Comparison of ENCODE assay signal across 8 mouse cellular contexts in genomic region chr7:99562478-99562877, GRCm38 (mm10). TPM values are rescaled to one million over a fixed set of nuclear protein-coding genes. Genes with fewer than 3 reads are reported as not detected.
DNase-seq lines count a peak whose midpoint lies in the region; ATAC-seq lines count a peak whose summit lies in the region.

No protein-coding gene starts in this region.

- H3K4me1 ChIP-seq in heart, embryonic 10.5 days = peaks cover 77% of the 10 kb centered on the region
- H3K4me1 ChIP-seq in embryonic facial prominence, embryonic 10.5 days = peaks cover 76% of the 10 kb centered on the region
- peaks cover 73% of the 10 kb centered on the region for H3K4me1 ChIP-seq in liver, embryonic 12.5 days

- H3K36me3 ChIP-seq in heart, embryonic 10.5 days = no peaks in the 10 kb centered on the region
- peaks cover 2% of the 10 kb centered on the region; the same call in 1 of the 2 replicates for H3K36me3 ChIP-seq in embryonic facial prominence, embryonic 10.5 days (replicated peaks)
- H3K36me3 ChIP-seq in liver, embryonic 12.5 days = 0 out of 2 replicates have a peak, but pooled peaks cover 8% of the 10 kb centered on the region

- no peak for DNase-seq in heart, embryonic 10.5 days (ENCODE audit: low spot score)
- no peak for DNase-seq in heart, postnatal 14 days
- peak; percentile 23 for DNase-seq in NIH3T3 (ENCODE audit: low read depth)
- peak; percentile 45 for DNase-seq in embryonic facial prominence, embryonic 10.5 days (ENCODE audit: low spot score)
- DNase-seq in left cerebral cortex, postnatal 36 days (ENCODE audit: low spot score in 2 of 2) = peak; percentile 53 to 59
- DNase-seq in natural killer cell, adult 2 months (ENCODE audit: low spot score in 2 of 2) = no peak
- DNase-seq in gastrocnemius, postnatal 25 days = no peak

- no peak for ATAC-seq in liver, embryonic 12.5 days

- WGBS in heart, embryonic 10.5 days = 24% methylated on average over 5 of the region's 5 CpGs
- WGBS in embryonic facial prominence, embryonic 10.5 days = 23% methylated on average over 5 of the region's 5 CpGs
- WGBS in liver, embryonic 12.5 days (ENCODE audit: insufficient replicate concordance) = 51% methylated on average over 5 of the region's 5 CpGs

- H3K9ac ChIP-seq in liver, embryonic 12.5 days = no peak overlapping the region

- no peaks in the 10 kb centered on the region for H3K9me3 ChIP-seq in heart, embryonic 10.5 days
- H3K9me3 ChIP-seq in embryonic facial prominence, embryonic 10.5 days = no peaks in the 10 kb centered on the region
- H3K9me3 ChIP-seq in liver, embryonic 12.5 days (replicated peaks) = no peaks in the 10 kb centered on the region

- H3K27me3 ChIP-seq in heart, embryonic 10.5 days (ENCODE audit: insufficient read depth, poor library complexity, severe bottlenecking) = no peaks in the 10 kb centered on the region
- 0 out of 2 replicates have a peak, but pooled peaks cover 3% of the 10 kb centered on the region for H3K27me3 ChIP-seq in embryonic facial prominence, embryonic 10.5 days (replicated peaks; ENCODE audit: low read depth, poor library complexity, severe bottlenecking)
- no peaks in the 10 kb centered on the region for H3K27me3 ChIP-seq in liver, embryonic 12.5 days (replicated peaks)

- H3K27ac ChIP-seq in heart, embryonic 10.5 days = peak overlapping the region; percentile 47; the same call in 1 of the 2 replicates
- H3K27ac ChIP-seq in embryonic facial prominence, embryonic 10.5 days (replicated peaks) = peak overlapping the region; percentile 63
- no peak overlapping the region; the same call in 1 of the 2 replicates for H3K27ac ChIP-seq in liver, embryonic 12.5 days

- no peak overlapping the region for H3K4me2 ChIP-seq in liver, embryonic 12.5 days

- intact Hi-C loops in heart, postnatal 14 days (cut with DNase I) = loop anchor here (10.0 kb wide), 1 partner anchor 188 kb away; no protein-coding TSS in a partner anchor
- intact Hi-C loops in left cerebral cortex, postnatal 36 days (cut with DNase I) = no loop called here

- H3K4me3 ChIP-seq in heart, embryonic 10.5 days = no peak overlapping the region
- no peak overlapping the region for H3K4me3 ChIP-seq in embryonic facial prominence, embryonic 10.5 days
- no peak overlapping the region for H3K4me3 ChIP-seq in liver, embryonic 12.5 days

RNA-seq across cellular contexts. Expression of gene Arrb1, which starts 27.2 kb away (rescaled TPM):
- polyA plus RNA-seq in heart, embryonic 10.5 days (2016; fragmentation: Nextera tagmentation; extraction: Ambion mirVana) = 13.1 and 17.9 TPM in 2 replicates
- total RNA-seq in heart, postnatal 14 days (2021) = 10 to 100 TPM; 23.3 to 24.3 TPM
- 12.6 and 13.7 TPM in 2 replicates for polyA plus RNA-seq in embryonic facial prominence, embryonic 10.5 days (2016; fragmentation: Nextera tagmentation; extraction: Ambion mirVana)
- total RNA-seq in left cerebral cortex, postnatal 36 days (2021) = 100 to 1,000 TPM; 189 to 196 TPM
- polyA plus RNA-seq in liver, embryonic 12.5 days (2016; fragmentation: Nextera tagmentation; extraction: Ambion mirVana) = 134 and 136 TPM in 2 replicates
- total RNA-seq in gastrocnemius, postnatal 25 days (2021) = 10 to 100 TPM; 12.4 to 15.6 TPM

Comparison
In these comparisons a context has a peak if more than half of its experiments do, and no peak if none do; other contexts are left out.
1. DNase-seq: peak in NIH3T3 (single experiment), embryonic facial prominence, embryonic 10.5 days (single experiment) and left cerebral cortex, postnatal 36 days (2 of 2); none in heart, embryonic 10.5 days (single experiment), heart, postnatal 14 days (0 of 2), natural killer cell, adult 2 months (0 of 2) and gastrocnemius, postnatal 25 days (single experiment).
2. RNA of gene Arrb1, which starts 27.2 kb away (total RNA-seq): 189 to 196 TPM in left cerebral cortex, postnatal 36 days; 23.3 to 24.3 TPM in heart, postnatal 14 days and 12.4 to 15.6 TPM in gastrocnemius, postnatal 25 days; every median in the first group is over 4 times any median in the second.